Mouse (Mus musculus): ENCODE results near the gene Eed.

DNA sequence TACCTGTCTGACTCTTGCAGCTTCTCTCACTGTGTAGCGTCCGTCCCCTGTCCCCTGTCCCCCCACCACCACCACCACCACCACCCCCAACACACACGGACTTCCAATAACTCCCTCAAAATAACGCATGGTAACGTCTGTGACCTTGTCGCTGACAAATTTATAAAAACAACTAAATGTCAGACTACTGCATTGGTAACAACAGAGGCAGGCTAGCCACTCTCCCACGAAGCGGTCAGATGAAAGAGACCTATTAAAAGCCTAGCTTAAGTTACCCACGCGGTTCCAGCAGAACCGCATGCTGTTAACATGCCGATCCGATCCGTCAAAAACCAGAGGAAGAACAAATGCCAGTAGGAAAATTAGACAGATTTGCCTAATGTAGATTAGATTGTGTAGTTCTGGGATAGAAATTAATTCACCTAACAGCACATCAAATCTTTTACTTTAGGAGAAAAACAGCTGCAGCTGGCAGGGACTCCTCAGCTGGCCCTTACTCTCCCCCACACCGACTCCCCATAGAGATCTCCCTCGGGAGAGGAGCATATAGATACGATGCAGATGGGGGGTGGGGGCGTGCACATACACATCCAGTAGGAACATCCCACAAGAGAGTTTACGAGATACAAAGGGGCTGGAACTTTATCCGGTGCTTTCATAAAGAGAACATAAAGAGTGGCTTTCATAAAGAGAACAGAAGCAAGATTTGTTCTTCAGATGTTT is 71.7 kb downstream of the Eed start:
- TF ChIP-seq CHD2 (IDR thresholded peaks at IDR 0.05; ENCODE audit: low read depth, low read length) (no peak), ZC3H11A (IDR thresholded peaks at IDR 0.05; ENCODE audit: borderline replicate concordance, low read depth, low read length) (no peak), MAFK (IDR thresholded peaks at IDR 0.05; ENCODE audit: insufficient read depth, low read depth, low read length) (no peak)
